Mouse (Mus musculus) heart, embryonic 10.5 days (tissue): ENCODE measurements at regions not wholly inside any gene's neighbourhood (a gene's known extent, or its start where the extent isn't known, plus 50 kb on each side); places are given as distances from the start of the nearest gene placed in this dataset.
"Not testable (repeated sequence)": the region's sequence is repeated elsewhere in the genome, so short reads cannot be mapped to it uniquely, and the experiment has no call there.

ENCODE experiments used
- DNase-seq: peaks from one replicate; pipeline ENCODE4 v3.0.0-alpha.2; 2017; ENCODE audit warnings: low spot score
- H3K27ac ChIP-seq: fragments of 300-500 bp; sonication (generic); 2 replicates; pipeline ENCODE4 v1.5.1; 2016; ENCODE audit warnings: mild to moderate bottlenecking
- H3K27me3 ChIP-seq: fragments of 300-500 bp; sonication (generic); 2 replicates; pipeline ENCODE4 v1.6.1; 2016; ENCODE audit warnings: mild to moderate bottlenecking; ENCODE audit not compliant: poor library complexity, insufficient read depth, severe bottlenecking
- H3K36me3 ChIP-seq: fragments of 300-500 bp; sonication (generic); 2 replicates; pipeline ENCODE4 v1.6.1; 2016; ENCODE audit warnings: mild to moderate bottlenecking, moderate library complexity
- H3K4me1 ChIP-seq: fragments of 300-500 bp; sonication (generic); 2 replicates; pipeline ENCODE4 v1.6.1; 2016; ENCODE audit warnings: mild to moderate bottlenecking
- H3K4me3 ChIP-seq: fragments of 300-500 bp; sonication (generic); 2 replicates; pipeline ENCODE4 v1.5.1; 2016; ENCODE audit warnings: mild to moderate bottlenecking, moderate library complexity
- H3K9me3 ChIP-seq: fragments of 300-500 bp; sonication (generic); 2 replicates; pipeline ENCODE4 v1.6.1; 2016; ENCODE audit warnings: mild to moderate bottlenecking, moderate library complexity
- WGBS: fragments of 180-500 bp; shearing (Covaris S2); methylation state at CpG from one replicate; pipeline ENCODE4 v1.1.7; 2016; 5-methylcytosine and 5-hydroxymethylcytosine counted together

- no peak for DNase-seq
- H3K4me1 ChIP-seq: no peaks in the 10 kb centered on the region
- H3K27me3 ChIP-seq: no peaks in the 10 kb centered on the region
- H3K4me3 ChIP-seq: no peak overlapping the region
- no peak overlapping the region for H3K27ac ChIP-seq
- H3K9me3 ChIP-seq: no peaks in the 10 kb centered on the region
- WGBS: 82% methylated on average over 10 of the region's 10 CpGs
- H3K36me3 ChIP-seq: no peaks in the 10 kb centered on the region
These were observed 119.8 kb upstream of the Creb1 start for GRCm38 (mm10) chr1:64412481-64413180.

DNA sequence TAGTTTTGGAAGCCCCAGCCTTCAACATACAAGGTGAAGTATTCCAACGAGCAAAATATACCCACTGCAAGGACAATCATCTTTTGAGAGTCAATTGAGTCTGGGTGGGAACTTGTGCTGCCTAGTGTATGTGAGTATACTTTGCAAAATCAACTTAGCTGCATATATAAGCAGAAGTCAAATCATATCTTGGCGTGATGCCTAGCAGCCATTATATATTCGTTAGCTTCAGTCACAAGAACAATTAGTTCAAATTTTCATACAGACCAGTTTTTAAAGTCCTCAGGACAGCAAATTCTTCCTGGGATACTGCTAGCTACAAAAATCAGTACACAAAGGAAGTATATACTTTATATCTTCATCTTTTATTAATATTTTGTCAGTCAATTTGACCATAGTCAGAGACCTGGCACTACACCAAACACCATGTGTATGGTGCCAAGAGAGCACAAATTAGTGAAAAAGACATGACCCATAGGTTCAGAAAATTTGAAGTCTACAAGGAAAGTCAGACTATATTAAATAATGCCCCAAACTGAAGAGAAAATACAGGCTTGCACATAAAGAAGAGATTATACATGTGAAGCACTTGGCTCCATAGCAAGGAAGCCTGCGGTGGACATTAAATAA is 120.5 kb upstream of the Creb1 start:
- Histone ChIP-seq H3K9me3 (no peaks in the 10 kb centered on the region), H3K27ac (no peak overlapping the region), H3K4me1 (no peaks in the 10 kb centered on the region), H3K27me3 (no peaks in the 10 kb centered on the region), H3K36me3 (no peaks in the 10 kb centered on the region), H3K4me3 (no peak overlapping the region)
- DNase-seq: no peak
- 90% methylated on average over 4 of the region's 4 CpGs for WGBS

DNA sequence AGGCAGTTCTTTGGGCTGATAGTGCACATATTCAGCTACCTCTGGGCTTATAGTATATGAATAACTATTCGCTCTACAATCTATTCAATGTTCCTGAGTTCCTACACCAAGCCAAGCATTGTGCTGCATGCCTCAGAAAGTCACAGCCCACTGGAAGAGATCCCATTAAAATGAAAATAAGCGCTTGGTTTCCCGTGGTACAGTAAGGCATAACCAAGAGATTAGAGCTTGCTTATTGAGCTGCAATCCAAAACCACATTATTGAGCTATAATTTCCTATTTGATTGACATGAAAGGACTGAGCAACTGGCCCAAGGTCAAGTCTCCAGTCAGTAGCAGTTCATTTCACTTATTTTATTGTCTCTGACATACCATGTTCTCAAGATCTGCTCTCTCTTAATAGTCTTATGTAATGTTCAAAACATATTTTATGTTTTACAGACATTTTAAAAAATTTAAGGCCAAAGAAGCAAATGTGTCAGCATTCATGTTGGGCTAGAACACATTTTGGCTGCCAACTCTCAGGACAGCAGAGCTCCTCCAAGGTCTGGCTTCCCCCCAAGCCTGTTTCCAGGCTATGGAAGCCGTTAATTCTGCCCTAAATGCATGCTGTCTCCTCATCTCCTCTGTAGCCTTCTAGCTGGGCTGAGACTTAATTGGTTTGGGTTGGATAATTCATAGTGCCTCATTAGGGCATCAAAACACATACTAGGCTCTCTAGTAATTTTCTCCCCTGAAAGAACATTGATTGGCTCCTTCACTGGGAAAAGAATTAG is 123.5 kb upstream of the Creb1 start:
- Histone ChIP-seq H3K4me1 (no peaks in the 10 kb centered on the region), H3K27me3 (no peaks in the 10 kb centered on the region)
- no peak for DNase-seq

GRCm38 (mm10) chr1:64391525-64391924 is 140.9 kb upstream of the Creb1 start:
- Histone ChIP-seq H3K36me3 (no peaks in the 10 kb centered on the region), H3K27ac (no peak overlapping the region), H3K27me3 (no peaks in the 10 kb centered on the region), H3K4me3 (no peak overlapping the region), H3K4me1 (no peaks in the 10 kb centered on the region), H3K9me3 (no peaks in the 10 kb centered on the region)
- WGBS: 80% methylated on average over 8 of the region's 8 CpGs
- DNase-seq: no peak

More for the DNA sequence above, 123.5 kb upstream of the Creb1 start:
- no peak overlapping the region for H3K4me3 ChIP-seq
- H3K36me3 ChIP-seq: no peaks in the 10 kb centered on the region
- H3K9me3 ChIP-seq: no peaks in the 10 kb centered on the region
- WGBS: 75% methylated on average over 4 of the region's 4 CpGs
- H3K27ac ChIP-seq: no peak overlapping the region

- Histone ChIP-seq H3K27me3 (no peaks in the 10 kb centered on the region), H3K4me1 (peaks cover 6% of the 10 kb centered on the region; the same call in 1 of the 2 replicates), H3K27ac (no peak overlapping the region), H3K36me3 (no peaks in the 10 kb centered on the region), H3K4me3 (no peak overlapping the region), H3K9me3 (no peaks in the 10 kb centered on the region)
- DNase-seq: no peak
- WGBS: 42% methylated on average over 6 of the region's 6 CpGs
These were observed 151.2 kb upstream of the Creb1 start for GRCm38 (mm10) chr1:64381264-64381663.

DNA sequence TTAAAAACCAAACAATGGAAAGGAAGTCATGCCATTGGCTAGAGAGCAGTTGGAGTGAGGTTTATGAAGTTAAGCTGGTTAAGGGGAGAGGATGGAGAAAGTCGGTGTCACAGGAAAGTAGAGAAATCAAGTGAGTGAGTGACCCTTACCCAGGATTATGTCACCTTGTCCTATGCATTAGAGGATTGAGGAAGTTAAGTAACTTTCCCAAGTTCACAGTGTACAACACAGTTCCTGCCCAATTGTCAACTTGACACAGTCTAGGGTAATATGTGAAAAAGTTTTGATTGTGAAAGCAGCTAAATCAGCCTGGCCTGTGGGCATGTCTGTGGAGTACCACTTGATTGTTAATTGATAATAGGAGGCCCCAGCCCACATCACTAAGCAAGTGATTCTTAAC is 156.0 kb upstream of the Creb1 start:
- H3K36me3 ChIP-seq, DNase-seq, H3K4me3 ChIP-seq, H3K4me1 ChIP-seq, H3K9me3 ChIP-seq, H3K27me3 ChIP-seq, H3K27ac ChIP-seq: not testable (repeated sequence)
- WGBS: 78% methylated on average over 1 of the region's 1 CpGs

DNA sequence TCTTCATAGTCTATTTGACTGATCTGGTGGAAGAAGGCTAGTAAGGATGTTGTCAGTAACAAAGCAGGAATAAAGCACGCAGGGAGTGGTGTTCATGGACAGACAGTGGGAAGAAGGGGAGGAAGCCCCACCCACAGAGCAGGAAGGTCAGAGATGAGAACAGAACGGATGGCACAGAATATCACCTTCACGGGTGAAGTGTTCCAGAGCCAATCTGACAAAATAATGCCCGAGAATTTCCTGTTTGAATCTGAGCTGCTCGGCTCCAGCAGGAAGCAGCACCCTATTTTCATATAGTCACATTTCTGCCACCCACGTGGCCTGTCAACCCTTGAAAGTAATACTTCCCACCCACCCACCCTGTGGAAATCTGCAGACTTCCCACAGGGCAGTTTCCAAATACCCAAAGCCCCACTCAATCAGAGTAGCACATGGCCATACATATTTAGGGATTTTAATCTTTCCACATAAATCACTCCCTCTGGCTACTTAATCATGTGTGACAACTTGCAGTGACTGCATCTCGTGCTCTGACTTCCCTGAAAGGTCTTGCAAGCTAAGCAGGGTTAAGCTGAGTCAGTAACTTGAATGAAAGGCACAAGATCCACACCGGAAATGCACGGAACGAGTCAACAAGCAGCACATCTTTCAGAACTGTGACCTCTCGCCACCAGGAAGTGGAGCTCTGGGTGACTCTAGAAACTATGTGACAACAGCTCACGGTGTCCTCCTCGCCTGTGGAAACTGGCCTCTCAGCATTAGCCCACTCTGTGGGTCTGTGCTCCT is 158.0 kb upstream of the Creb1 start:
- no peaks in the 10 kb centered on the region for H3K27me3 ChIP-seq
- H3K36me3 ChIP-seq: no peaks in the 10 kb centered on the region
- H3K9me3 ChIP-seq: no peaks in the 10 kb centered on the region
- no peak overlapping the region for H3K4me3 ChIP-seq
- H3K4me1 ChIP-seq: no peaks in the 10 kb centered on the region
- no peak for DNase-seq
- H3K27ac ChIP-seq: no peak overlapping the region
- WGBS: 63% methylated on average over 13 of the region's 13 CpGs

- Histone ChIP-seq H3K27ac (no peak overlapping the region), H3K36me3 (no peaks in the 10 kb centered on the region), H3K27me3 (no peaks in the 10 kb centered on the region), H3K9me3 (no peaks in the 10 kb centered on the region), H3K4me1 (no peaks in the 10 kb centered on the region), H3K4me3 (no peak overlapping the region)
- WGBS: 64% methylated on average over 1 of the region's 1 CpGs
- no peak for DNase-seq
These were observed 168.3 kb upstream of the Creb1 start for GRCm38 (mm10) chr1:64364095-64364494.

DNA sequence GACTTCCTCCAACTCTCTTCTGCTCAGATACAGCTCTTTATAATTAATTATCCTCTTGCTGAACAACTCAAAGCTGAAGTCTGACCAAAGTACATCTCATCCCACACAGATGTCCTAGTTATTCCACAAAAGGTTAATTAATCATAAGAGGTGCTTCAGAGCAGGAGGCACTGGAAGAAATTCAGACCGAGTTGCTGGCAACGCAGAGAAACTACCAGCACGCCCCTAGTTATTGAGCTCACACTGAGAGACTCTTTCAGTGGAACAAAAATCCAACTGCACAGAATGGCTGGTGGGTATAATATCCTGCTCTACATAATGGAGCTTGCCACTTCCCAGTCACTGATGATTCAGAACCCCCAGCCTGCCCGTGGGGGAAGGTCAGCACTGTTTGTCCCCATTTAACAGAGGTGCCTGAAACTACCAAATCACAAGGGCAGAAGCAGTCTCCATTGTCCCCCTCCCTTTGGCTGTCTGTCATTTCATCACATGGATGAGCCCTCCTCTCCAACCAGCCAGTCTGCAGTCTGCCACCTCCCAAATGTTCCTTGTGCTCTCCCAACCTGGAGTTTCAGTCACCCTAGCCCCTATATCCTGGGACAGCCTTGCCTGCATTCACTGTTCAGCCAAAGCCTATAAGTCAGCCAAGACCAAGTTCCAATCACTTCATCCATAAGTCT is 170.3 kb upstream of the Creb1 start:
- Histone ChIP-seq H3K4me1 (no peaks in the 10 kb centered on the region), H3K4me3 (no peak overlapping the region), H3K9me3 (no peaks in the 10 kb centered on the region), H3K36me3 (no peaks in the 10 kb centered on the region), H3K27me3 (no peaks in the 10 kb centered on the region), H3K27ac (no peak overlapping the region)
- DNase-seq: no peak
- WGBS: 76% methylated on average over 4 of the region's 4 CpGs

DNA sequence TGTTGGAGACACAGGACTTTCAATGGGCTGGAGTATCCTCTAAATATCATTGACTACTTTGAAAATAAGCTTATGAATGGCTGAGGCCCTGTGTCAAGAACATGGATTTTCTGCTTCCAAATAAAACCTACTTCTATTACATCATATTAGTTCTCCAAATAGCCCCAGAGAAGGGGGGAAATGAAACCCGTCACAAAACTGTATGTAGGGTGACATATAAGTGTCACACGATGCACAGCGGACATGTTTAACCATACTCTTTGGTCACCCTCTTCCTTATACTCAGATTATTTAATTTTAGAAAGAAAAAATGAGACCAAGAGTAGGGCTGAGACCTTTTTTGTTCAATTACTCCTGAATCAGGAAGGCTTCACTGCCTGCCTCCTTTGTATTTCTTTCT is 189.2 kb upstream of the Creb1 start:
- Histone ChIP-seq H3K36me3 (no peaks in the 10 kb centered on the region), H3K4me1 (no peaks in the 10 kb centered on the region), H3K9me3 (no peaks in the 10 kb centered on the region), H3K4me3 (no peak overlapping the region), H3K27ac (no peak overlapping the region), H3K27me3 (no peaks in the 10 kb centered on the region)
- 86% methylated on average over 3 of the region's 3 CpGs for WGBS
- no peak for DNase-seq

GRCm38 (mm10) chr1:64341596-64341995 is 190.8 kb upstream of the Creb1 start:
- H3K36me3 ChIP-seq: no peaks in the 10 kb centered on the region
- H3K9me3 ChIP-seq: no peaks in the 10 kb centered on the region
- no peak overlapping the region for H3K27ac ChIP-seq
- no peak for DNase-seq
- no peaks in the 10 kb centered on the region for H3K27me3 ChIP-seq
- 67% methylated on average over 6 of the region's 6 CpGs for WGBS
- no peaks in the 10 kb centered on the region for H3K4me1 ChIP-seq
- H3K4me3 ChIP-seq: no peak overlapping the region

DNA sequence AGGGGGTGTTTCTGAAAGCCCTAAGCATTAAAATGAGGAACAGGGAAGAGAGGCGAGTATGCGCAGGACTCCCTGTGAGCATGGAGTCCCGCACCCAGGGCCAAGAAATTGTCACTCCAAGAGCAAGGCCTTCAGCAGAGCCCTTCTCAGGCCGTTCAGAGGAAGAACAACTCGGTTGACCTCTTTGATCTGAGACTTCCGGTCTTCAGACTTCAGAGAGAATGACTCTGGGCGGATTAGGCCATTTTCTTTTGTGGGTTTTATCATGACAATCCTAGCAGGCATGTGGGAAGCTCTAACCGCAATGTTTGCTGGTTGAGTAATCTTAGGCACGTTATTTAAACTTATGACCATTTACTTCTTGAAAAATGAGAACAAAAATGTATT is 193.9 kb upstream of the Creb1 start:
- Histone ChIP-seq H3K27ac (no peak overlapping the region), H3K27me3 (no peaks in the 10 kb centered on the region), H3K9me3 (no peaks in the 10 kb centered on the region), H3K4me1 (no peaks in the 10 kb centered on the region), H3K4me3 (no peak overlapping the region), H3K36me3 (no peaks in the 10 kb centered on the region)
- no peak for DNase-seq
- 47% methylated on average over 9 of the region's 9 CpGs for WGBS
